Mouse (Mus musculus): ENCODE results near the gene Has1.

Has1 gene

DNA sequence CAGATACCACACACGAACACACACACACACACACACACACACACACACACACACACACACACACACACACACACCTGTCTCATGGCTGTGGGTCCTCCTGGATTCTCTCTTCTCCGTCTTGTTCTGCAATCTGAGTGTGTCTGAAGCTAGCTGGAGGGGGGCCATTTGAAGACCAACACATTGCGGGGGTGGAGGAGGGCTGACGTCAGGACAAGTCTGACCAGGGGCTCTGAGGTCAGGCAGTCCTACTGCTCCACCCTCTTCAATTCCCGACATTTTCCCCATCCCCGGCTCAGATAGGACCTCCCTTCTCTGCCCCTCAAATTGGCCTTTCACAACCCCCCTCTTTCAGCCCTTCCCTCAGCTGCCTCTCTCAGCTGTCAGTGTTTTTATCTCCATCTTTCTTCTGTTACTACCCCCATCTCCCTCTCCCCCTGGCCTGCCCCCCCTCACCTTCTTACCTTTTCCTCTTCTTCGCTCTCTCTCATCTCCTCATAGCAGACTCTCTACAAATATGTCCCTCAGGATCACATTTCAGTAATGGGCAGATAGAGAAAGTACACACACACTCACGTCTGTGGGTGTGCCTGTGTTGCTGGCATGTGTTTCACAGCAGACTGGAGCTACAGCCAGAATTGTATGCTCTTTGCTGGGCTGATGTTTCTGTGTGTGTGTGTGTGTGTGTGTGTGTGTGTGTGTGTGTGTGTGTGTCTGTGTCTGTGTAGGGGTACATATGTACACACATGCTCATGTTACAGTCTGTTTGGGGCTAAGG is at the start of gene Has1:
Has1 (minus strand) TSS at position 142 of the 775 bp plus-strand sequence.
- in situ Hi-C loops (cut with MboI; ENCODE audit: low pct_unique_long_range_greater_than_20kb in 1 of 2, low sequenced_read_pairs in 2 of 2, unreplicated experiment in 1 of 2) = no loop called here

GRCm38 (mm10) chr17:17900768-17901167 is 45.8 kb upstream of the Has1 start:
- in situ Hi-C loops (cut with MboI; ENCODE audit: low pct_unique_long_range_greater_than_20kb in 1 of 2, low sequenced_read_pairs in 2 of 2, unreplicated experiment in 1 of 2) = no loop called here

GRCm38 (mm10) chr17:17899268-17899667 is 44.3 kb upstream of the Has1 start:
- in situ Hi-C loops (cut with MboI; ENCODE audit: low pct_unique_long_range_greater_than_20kb in 1 of 2, low sequenced_read_pairs in 2 of 2, unreplicated experiment in 1 of 2) = no loop called here

DNA sequence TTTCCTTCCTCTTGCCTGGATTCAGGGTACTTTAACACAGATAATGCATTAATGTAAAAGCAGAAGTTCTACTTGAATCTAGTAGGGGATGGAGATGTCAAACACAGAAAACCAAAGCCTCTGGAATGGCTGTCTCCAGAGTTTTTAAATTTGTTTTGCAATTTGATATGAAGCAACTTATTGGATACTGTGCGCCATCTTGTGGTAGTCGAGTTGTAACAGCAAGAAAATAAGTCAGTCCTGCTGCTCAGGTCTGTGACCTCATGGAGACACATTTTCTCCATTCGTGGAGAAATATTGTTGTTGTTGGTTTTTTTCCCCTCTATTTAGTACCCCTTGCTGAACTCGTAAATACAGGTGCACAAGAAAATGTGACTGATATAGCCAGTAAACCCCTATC is 41.0 kb upstream of the Has1 start:
- in situ Hi-C loops (cut with MboI; ENCODE audit: low pct_unique_long_range_greater_than_20kb in 1 of 2, low sequenced_read_pairs in 2 of 2, unreplicated experiment in 1 of 2) = no loop called here

DNA sequence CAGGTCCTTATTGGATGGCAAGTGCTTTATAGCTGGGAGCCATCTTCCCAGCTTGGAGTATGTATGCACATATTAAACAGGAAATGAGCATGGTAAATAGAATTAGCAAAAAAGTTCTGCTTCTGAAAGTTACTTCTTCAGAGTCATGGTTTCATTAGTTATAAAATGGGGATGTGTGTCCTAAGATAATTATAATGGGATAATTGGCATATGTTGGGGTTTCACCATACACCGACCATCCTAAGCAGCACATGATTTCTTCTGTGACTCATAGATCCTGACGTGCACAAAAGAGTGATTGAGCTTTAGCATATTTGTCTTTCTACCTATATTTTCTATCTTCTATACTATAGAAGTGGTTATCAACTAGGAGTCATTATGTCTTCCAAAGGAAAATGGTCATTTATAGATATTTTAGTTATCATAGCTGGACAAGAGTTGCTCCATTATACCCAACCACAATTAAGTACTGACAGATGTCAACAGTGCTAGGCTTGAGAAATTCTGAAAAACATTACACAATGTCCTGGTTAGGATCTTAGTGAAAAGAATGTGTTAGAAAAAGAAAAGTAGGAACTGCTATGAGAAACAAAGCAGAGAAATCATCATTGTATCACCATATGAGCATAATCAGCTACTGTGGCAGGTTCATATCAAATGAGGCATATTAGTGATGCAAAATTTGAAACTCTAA is 34.9 kb upstream of the Has1 start:
- in situ Hi-C loops (cut with MboI; ENCODE audit: low pct_unique_long_range_greater_than_20kb in 1 of 2, low sequenced_read_pairs in 2 of 2, unreplicated experiment in 1 of 2) = loop anchor here (10.0 kb wide), 2 partner anchors 115 to 125 kb away; no protein-coding TSS in a partner anchor

DNA sequence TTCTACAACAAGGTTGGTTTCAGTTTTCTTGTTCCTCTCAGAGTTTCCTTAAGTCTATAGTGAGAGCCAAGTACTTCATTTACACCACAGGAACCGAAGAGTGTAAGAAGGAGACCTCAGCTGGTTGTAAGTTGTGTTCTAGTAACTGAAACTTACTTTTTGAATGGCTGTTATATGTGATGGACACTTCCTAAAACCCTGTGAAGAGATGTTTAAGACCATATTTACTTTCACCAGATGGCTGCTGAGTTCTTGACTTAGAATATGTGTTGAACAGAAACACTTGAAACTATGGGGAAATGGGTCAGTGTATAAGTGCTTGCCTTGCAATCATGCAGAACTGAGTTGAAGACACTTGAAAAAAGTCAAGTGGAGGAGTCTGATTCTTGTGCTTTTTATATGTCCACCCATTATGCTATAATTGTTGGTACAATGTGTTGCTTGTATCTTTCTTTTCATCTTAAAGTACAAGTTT is 32.8 kb upstream of the Has1 start, which contains the start of the genes Fpr2 and Fpr3:
Fpr2 (plus strand) TSS at position 51 of the 475 bp plus-strand sequence.
Fpr3 (plus strand) TSS at position 79 of the 475 bp plus-strand sequence.
- in situ Hi-C loops (cut with MboI; ENCODE audit: low pct_unique_long_range_greater_than_20kb in 1 of 2, low sequenced_read_pairs in 2 of 2, unreplicated experiment in 1 of 2) = loop anchor here (10.0 kb wide), 2 partner anchors 113 to 123 kb away; no protein-coding TSS in a partner anchor

DNA sequence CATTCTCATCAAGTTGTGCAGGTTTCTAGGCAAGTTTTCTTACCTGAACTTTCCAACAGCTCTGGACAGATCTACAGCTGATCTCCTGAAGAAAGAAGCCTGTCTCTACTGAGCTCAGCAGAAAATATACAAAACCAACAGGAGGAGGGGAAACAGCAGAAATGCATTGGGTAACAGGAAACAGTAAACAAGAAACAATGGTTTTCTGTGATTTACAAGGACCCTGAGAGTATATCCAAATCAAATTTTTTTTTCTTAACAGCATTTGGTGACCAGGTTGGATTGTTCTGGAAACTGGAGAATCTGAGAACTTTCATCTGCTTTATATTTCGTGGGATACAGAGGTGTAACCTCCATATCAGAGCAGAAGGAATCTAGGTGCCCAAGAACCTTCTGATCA is 28.8 kb upstream of the Has1 start, which contains the start of gene Fpr1:
Fpr1 (minus strand) TSS at position 101 of the 400 bp plus-strand sequence.
- in situ Hi-C loops (cut with MboI; ENCODE audit: low pct_unique_long_range_greater_than_20kb in 1 of 2, low sequenced_read_pairs in 2 of 2, unreplicated experiment in 1 of 2) = loop anchor here (10.0 kb wide), 2 partner anchors 109 to 119 kb away; no protein-coding TSS in a partner anchor

GRCm38 (mm10) chr17:17882672-17883071 is 27.7 kb upstream of the Has1 start:
- in situ Hi-C loops (cut with MboI; ENCODE audit: low pct_unique_long_range_greater_than_20kb in 1 of 2, low sequenced_read_pairs in 2 of 2, unreplicated experiment in 1 of 2) = loop anchor here (10.0 kb wide), 2 partner anchors 108 to 118 kb away; no protein-coding TSS in a partner anchor

DNA sequence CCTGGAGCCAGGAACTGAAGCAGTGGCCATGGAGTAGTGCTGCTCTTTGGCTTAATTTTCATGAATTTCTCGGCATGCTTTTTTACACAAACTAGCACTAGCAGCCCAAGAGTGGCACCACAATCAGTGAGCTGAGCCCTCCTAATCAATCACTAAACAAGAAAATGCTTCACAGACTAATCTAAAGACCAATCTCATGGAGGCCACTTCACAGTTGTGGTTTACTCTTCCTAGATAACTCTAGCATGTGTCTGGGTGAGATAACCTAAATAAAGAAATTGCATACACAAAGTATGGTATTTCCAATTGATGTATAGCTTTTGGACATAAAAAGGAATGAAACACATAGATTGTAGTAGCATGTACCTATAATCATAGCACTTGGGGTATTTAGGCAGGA is 24.3 kb upstream of the Has1 start:
- in situ Hi-C loops (cut with MboI; ENCODE audit: low pct_unique_long_range_greater_than_20kb in 1 of 2, low sequenced_read_pairs in 2 of 2, unreplicated experiment in 1 of 2) = no loop called here

DNA sequence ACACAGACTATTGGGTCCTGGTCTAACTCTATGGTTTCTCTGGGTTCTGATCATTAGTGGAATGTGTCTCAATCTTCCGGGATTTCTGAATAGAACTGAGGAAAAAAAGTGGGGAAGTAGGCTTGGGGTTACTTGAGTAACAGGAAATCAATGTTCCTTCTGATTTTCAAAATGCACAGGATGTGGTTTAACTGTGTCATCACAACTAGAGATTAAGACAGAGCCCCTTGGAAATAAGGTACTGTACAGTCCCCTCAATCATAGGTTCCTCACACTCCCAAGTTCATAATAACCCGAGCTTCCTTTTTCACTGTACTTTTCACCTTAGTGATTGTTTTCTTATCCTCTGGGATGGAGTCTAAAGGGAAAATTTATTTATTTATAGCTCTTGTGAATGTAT is 16.7 kb upstream of the Has1 start:
- in situ Hi-C loops (cut with MboI; ENCODE audit: low pct_unique_long_range_greater_than_20kb in 1 of 2, low sequenced_read_pairs in 2 of 2, unreplicated experiment in 1 of 2) = no loop called here

DNA sequence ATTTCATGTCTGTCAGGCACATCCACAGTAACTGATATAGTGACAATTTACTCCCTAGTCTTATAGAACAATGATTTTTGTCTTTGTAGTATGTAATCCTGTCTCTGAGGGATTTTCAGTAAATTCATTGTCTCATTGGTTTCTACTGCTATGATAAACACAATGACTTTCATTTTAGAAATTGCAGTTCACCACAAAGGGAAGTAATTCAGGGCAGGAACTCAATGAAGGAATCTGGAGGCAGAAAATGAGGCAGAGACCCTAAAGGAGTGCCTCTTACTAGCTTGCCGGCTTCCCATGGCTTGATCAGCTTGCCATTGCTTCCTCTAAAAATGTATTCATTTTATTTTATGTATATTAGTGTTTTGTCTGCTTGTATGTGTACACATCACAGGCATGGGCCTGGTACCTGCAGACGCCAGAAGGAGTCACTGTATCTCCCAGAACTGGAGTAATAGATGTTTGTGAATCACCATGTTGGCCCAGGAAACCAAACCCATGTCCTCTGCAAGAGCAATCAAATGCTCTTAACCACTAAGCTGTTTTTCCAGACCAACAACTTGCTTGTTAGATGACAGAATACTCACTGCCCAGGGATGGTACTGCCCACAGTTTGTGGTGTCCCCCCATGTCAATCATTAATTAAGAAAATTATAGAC is 16.0 kb upstream of the Has1 start:
- in situ Hi-C loops (cut with MboI; ENCODE audit: low pct_unique_long_range_greater_than_20kb in 1 of 2, low sequenced_read_pairs in 2 of 2, unreplicated experiment in 1 of 2) = no loop called here

DNA sequence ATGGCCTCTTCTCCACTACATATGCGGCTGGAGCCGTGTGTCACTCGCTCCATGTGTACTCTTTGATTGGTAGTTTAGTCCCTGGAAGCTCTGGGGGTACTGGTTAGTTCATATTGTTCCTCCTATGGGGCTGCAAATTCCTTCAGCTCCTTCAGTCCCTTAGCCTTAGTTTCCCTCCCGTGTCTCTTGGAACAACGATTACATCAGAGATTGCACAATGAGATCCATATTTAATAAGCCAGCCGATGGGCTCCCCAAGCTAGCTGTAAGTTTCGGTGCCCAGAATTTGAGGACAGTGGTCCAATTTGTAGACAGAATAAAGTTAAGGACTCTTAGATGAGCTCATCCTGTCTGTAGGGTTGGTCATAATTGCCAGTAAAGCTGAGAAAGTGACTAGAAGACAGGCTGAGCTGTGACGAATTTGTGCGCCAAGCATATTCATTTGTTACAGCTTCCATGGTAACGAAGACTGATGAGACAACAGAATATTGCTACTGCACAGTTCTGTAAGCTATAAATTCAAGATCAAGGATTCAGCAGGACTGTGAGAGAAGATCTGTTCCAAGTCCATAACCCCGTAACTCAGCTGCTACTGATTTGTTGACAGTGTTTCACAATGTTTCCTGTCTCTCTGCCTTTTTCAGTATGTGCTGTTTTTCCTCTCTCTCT is 11.9 kb upstream of the Has1 start:
- in situ Hi-C loops (cut with MboI; ENCODE audit: low pct_unique_long_range_greater_than_20kb in 1 of 2, low sequenced_read_pairs in 2 of 2, unreplicated experiment in 1 of 2) = no loop called here

GRCm38 (mm10) chr17:17865168-17865567 is 10.2 kb upstream of the Has1 start:
- in situ Hi-C loops (cut with MboI; ENCODE audit: low pct_unique_long_range_greater_than_20kb in 1 of 2, low sequenced_read_pairs in 2 of 2, unreplicated experiment in 1 of 2) = no loop called here

DNA sequence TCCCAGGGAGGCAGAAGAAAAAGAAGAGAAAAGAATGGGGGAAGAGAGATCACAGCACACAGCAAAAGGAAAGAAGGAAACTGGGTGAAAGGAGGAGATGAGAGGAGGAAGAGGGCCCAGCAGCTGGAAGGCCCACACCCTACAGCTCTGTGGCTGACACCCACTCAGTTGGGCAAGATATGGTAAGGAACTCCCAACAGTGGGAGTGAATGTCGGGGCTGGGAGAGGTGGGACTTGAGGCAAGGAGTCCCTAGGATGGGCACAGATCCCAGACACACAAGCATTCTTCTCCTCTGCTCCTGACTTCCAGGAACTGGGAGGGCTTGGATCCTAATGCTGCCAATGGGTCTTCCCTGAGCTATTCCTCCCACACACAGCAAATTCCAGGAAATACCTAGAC is 7.4 kb upstream of the Has1 start:
- in situ Hi-C loops (cut with MboI; ENCODE audit: low pct_unique_long_range_greater_than_20kb in 1 of 2, low sequenced_read_pairs in 2 of 2, unreplicated experiment in 1 of 2) = no loop called here

- in situ Hi-C loops (cut with MboI; ENCODE audit: low pct_unique_long_range_greater_than_20kb in 1 of 2, low sequenced_read_pairs in 2 of 2, unreplicated experiment in 1 of 2) = no loop called here
These were observed 5.1 kb upstream of the Has1 start for GRCm38 (mm10) chr17:17860110-17860509.

DNA sequence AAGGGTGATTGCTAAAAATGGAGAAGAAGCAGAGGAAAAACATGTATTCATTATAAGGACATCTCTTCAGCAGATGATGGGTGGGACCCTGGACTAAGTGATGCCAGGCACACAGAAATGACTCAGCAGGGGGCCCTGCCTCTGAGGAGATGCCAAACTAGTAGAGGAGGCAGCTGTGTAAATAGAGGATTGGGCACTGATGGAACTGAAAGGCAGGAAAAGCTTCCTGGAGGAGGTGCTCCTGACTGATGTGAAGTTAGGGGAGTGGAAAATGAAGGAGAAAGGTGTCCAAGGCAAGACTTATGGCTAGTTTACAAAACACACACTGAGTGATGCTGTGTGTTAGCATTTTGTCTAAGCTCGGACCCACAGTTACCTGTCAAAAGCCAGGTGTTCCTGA is 2.4 kb upstream of the Has1 start:
- in situ Hi-C loops (cut with MboI; ENCODE audit: low pct_unique_long_range_greater_than_20kb in 1 of 2, low sequenced_read_pairs in 2 of 2, unreplicated experiment in 1 of 2) = no loop called here

DNA sequence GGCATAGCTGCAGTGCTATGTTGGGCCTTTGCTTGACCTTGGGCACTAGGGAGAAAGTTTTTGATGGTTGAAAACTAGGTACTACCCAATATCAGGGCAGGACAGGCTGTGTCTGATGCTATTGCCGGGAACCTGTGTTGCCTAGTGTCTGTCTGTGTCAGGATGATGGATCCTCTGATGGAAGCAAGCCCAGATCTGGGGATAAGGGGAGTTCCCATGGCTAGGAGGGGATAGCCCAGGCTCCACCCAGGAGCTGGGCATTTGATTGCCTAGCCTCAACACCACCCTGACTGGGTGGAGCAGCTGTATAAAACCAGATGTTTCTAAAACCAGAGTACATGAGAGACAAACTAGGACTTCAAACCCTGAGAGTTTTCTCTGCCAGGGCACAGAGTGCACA is 1.6 kb upstream of the Has1 start:
- in situ Hi-C loops (cut with MboI; ENCODE audit: low pct_unique_long_range_greater_than_20kb in 1 of 2, low sequenced_read_pairs in 2 of 2, unreplicated experiment in 1 of 2) = no loop called here

GRCm38 (mm10) chr17:17849906-17850712 is 4.9 kb downstream of the Has1 start:
- in situ Hi-C loops (cut with MboI; ENCODE audit: low pct_unique_long_range_greater_than_20kb in 1 of 2, low sequenced_read_pairs in 2 of 2, unreplicated experiment in 1 of 2) = no loop called here
